18 mouse cellular contexts compared by ENCODE assay signal in the genomic region with DNA sequence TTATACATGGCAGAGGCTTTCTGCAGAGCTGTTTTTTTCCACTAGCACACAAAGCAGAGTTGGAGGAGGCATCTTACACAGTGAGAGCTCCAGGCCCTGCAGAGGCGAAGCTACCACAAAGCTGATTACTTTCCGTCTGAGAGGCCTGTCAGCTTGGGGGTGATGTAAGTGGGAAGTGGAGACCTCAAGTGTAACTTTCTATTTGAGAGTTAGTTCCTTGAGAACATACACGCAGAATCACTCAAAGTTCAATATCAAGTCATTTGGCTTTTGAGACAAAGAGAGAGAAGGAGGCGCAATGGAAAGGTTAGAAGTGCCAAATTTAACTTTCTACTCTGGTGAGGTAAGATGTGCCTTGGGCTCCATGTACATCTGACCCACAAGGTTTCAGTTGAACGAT.
"Had no signal": no experiment of that assay in that cellular context is flagged by ENCODE, and none has a peak within 500 bp of the region (broad histone marks: within the 10 kb centered on the region; RNA-seq: fewer than 3 reads in every experiment).

No protein-coding gene starts in this region.

- H3K27ac ChIP-seq: layer of hippocampus, adult 2 months; limb, embryonic 13.5 days; liver, embryonic 14.5 days; midbrain, embryonic 15.5 days; neural tube, embryonic 13.5 days; stomach, postnatal 0 days had no signal

- ATAC-seq: intestine, postnatal 0 days; lung, postnatal 0 days; midbrain, embryonic 15.5 days had no signal

- H3K9me3 ChIP-seq: limb, embryonic 13.5 days; megakaryocyte, embryonic 14.5 days; midbrain, embryonic 15.5 days; neural tube, embryonic 13.5 days had no signal

- H3K4me2 ChIP-seq: limb, embryonic 13.5 days; midbrain, embryonic 11.5 days; midbrain, embryonic 15.5 days; neural tube, embryonic 13.5 days had no signal

- H3K4me3 ChIP-seq: layer of hippocampus, adult 2 months; limb, embryonic 13.5 days; midbrain, embryonic 15.5 days; neural tube, embryonic 13.5 days had no signal

- H3K36me3 ChIP-seq: limb, embryonic 13.5 days; midbrain, embryonic 15.5 days; neural tube, embryonic 13.5 days had no signal

- H3K4me1 ChIP-seq: limb, embryonic 13.5 days; midbrain, embryonic 15.5 days; neural tube, embryonic 13.5 days had no signal

- DNase-seq: kidney, adult 8-10 months; kidney, postnatal 10 days; kidney, postnatal 4 days; left cerebral cortex, postnatal 4 days; lung, adult 2 months; lung, postnatal 36 days; right cerebral cortex, adult 18-20 months; right cerebral cortex, postnatal 25 days had no signal

- H3K9ac ChIP-seq: limb, embryonic 13.5 days; liver, embryonic 14.5 days; midbrain, embryonic 15.5 days; neural tube, embryonic 13.5 days had no signal

- H3K27me3 ChIP-seq: midbrain, embryonic 15.5 days had no signal
